Mouse (Mus musculus) cerebellum, adult 2 months (tissue): ENCODE results near the gene Nr1h4. TPM values are rescaled to one million over a fixed set of nuclear protein-coding genes. Genes with fewer than 3 reads are reported as not detected.

Experiments
- DNase-seq, 2 experiments: peaks; one replicate each; pipeline ENCODE4 v3.0.0; 2021
- H3K27ac ChIP-seq: fragments of 200-500 bp; 2 replicates; pipeline ENCODE4 v1.5.1; 2012; ENCODE audit warnings: low read length, control low read depth, inconsistent platforms; ENCODE audit not compliant: insufficient read depth
- H3K27me3 ChIP-seq: fragments of 200-500 bp; 2 replicates; pipeline ENCODE4 v1.6.1; 2012; ENCODE audit warnings: inconsistent platforms, mild to moderate bottlenecking, low read length, moderate library complexity; ENCODE audit not compliant: control insufficient read depth, insufficient read depth
- H3K4me1 ChIP-seq: fragments of 200-500 bp; 2 replicates; pipeline ENCODE4 v1.6.1; 2011; ENCODE audit warnings: low read length; ENCODE audit not compliant: control insufficient read depth, insufficient read depth
- H3K4me3 ChIP-seq: fragments of 200-500 bp; replicated peaks from 2 replicates; pipeline ENCODE3; 2011; ENCODE audit warnings: mild to moderate bottlenecking, low read depth, low read length, control low read depth; ENCODE audit not compliant: insufficient read depth
- CTCF ChIP-seq: fragments of 200-500 bp; IDR thresholded peaks from 2 replicates; pipeline ENCODE4 v1.5.1; 2011; ENCODE audit warnings: low read depth, mild to moderate bottlenecking, control low read depth, low read length, moderate library complexity, borderline replicate concordance; ENCODE audit not compliant: insufficient read depth
- POLR2A ChIP-seq: fragments of 200-500 bp; IDR thresholded peaks from 2 replicates; pipeline ENCODE4 v1.6.1; 2011; ENCODE audit warnings: low read length, control low read depth, borderline replicate concordance; ENCODE audit not compliant: insufficient read depth
- WGBS: fragments of 180-500 bp; shearing (Covaris S2); methylation state at CpG from one replicate; pipeline ENCODE4 v1.1.7; 2018; 5-methylcytosine and 5-hydroxymethylcytosine counted together
- polyA plus RNA-seq: library from polyadenylated mRNA; depleted of rRNA; stranded (reverse); fragments of >200 nt; gene quantifications from 2 replicates; pipeline ENCODE4 v1.2.3, GENCODE M21; 2012

Nr1h4 gene
- polyA plus RNA-seq, 1 experiment, result 0.08 TPM

DNA sequence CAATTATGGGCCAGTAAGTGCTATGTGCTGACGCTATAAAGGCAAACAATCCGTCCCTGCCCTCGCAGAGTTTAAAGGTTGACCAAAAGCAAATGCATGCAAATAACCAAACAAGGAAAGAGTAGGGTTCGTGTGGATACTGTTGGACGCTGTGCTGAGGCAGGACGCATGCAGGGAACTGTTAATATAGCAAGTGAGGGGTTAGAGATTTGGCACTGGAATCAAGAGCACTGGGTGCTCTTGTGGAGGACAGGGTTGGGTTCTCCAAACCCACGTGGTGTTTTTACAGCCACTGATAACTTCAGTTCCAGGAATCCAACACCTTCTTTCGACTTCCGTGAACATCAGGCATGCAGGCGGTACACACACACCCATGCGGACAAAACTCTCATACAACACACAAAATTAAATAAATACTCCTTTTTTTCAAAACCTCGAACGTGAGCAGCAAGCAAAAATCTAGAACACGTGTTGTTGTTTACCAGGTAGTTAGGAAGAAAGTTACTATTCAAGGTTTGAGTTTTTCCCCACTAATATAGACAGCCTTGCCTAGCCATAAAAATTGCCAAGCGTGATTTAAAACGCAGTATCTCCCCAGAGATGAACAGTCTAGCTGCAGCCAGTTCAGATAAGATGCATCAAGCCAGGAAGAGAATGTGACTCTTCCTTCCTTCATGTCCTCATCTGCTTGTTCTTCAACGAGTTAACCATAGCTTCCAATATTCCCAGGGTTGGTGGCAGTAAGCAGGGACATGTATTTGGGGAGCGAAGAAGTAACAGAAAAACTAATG lies 49.4 kb downstream of the Nr1h4 start:
- no peak overlapping the region for H3K4me3 ChIP-seq
- no peaks in the 10 kb centered on the region for H3K4me1 ChIP-seq
- no peaks in the 10 kb centered on the region for H3K27me3 ChIP-seq
- no peak for DNase-seq
- no peak for TF ChIP-seq CTCF
- TF ChIP-seq POLR2A, result no peak
- 82% methylated on average over 18 of the region's 18 CpGs for WGBS
- H3K27ac ChIP-seq, result no peak overlapping the region

DNA sequence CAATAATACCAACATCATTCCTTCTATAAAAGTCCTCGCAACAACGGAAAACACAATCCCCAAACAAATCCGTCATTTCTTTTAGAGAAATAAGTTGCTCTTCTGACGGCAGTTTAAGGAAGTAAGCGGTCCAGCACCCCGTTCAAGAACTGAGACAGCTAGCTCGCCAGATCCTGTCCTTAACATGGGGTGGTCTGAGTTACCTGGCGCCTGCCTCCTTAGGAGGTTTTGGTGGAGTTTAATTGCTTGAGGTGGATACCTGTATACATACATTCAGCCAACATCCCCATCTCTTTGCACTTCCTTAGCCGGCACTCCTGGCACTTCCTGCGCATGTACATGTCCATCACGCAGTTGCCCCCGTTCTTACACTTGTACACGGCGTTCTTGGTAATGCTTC lies 50.3 kb downstream of the Nr1h4 start:
- no peak for TF ChIP-seq POLR2A
- no peak for TF ChIP-seq CTCF
- Histone ChIP-seq H3K4me1 (no peaks in the 10 kb centered on the region), H3K4me3 (no peak overlapping the region), H3K27ac (no peak overlapping the region), H3K27me3 (no peaks in the 10 kb centered on the region)
- DNase-seq, result no peak
- 91% methylated on average over 14 of the region's 14 CpGs for WGBS

DNA sequence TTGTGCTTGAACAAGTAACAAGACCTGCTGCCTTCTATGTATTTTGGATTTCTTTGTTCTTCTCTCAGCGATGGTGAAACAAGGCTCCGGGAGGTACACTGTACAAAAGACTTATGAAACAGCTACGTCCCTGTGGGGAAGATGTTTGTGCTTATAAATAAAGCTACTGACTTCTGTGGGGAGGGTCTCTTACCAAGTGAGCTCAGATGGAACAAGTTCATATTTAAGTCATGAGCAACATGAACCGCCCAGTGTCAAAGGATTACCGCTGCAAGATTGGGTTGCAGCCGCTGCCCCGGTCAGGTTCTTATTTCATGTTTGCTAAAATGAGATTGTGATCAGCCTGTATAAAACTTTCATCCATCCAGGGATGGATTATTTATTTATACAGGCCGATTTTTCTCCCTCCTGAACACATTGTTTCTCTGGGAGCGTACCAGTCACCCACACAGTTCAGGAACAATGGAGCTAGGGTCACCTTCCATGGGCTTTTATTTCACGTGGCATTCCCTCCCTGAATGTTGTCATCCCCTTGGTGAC lies 51.2 kb downstream of the Nr1h4 start:
- H3K4me1 ChIP-seq, result no peaks in the 10 kb centered on the region
- no peaks in the 10 kb centered on the region for H3K27me3 ChIP-seq
- no peak overlapping the region for H3K27ac ChIP-seq
- no peak for DNase-seq
- WGBS, result 28% methylated on average over 10 of the region's 10 CpGs
- TF ChIP-seq CTCF, result no peak
- no peak for TF ChIP-seq POLR2A
- no peak overlapping the region for H3K4me3 ChIP-seq

DNA sequence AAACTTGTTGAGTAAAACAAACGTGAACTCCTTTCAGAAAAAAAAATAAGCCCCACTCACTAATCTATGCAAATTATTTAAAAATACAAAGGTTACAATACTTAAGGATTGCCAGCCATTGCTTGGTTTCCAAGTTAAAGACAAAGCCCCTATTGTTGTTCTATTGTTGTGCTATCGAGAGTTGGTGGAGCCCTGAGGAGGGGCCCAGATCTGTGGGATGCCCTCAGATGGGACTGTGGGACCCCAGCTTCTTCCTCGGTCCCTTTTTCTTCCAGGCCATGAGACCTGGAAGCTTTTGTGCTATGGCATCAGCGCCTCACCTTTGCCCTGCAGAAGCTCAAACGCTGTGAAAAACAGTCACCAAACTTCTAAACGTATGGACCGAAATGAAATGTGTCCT lies 51.7 kb downstream of the Nr1h4 start:
- 34% methylated on average over 7 of the region's 7 CpGs for WGBS
- DNase-seq, result no peak
- TF ChIP-seq POLR2A (no peak), CTCF (no peak)

DNA sequence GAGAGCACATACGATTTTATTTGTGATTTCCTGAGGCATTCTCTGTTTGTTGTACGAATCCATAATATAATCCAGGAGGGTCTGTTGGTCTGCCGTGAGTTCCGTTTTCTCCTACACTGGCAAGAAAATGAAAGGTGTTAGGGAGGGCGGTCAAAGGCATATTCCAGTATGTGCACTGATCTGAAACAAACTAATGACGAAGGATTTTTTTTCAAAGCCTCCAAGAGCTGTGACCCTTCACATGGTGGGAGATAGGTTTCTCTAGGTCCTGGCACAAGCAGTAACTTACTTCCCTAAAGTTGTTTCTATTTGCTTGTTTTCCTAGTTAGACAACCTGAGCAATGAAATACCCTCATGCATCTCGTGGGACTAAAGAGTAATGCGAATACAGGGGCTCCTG lies 54.6 kb downstream of the Nr1h4 start:
- TF ChIP-seq CTCF (no peak), POLR2A (no peak)
- no peaks in the 10 kb centered on the region for H3K27me3 ChIP-seq
- no peaks in the 10 kb centered on the region for H3K4me1 ChIP-seq
- DNase-seq, result no peak
- H3K4me3 ChIP-seq, result no peak overlapping the region
- no peak overlapping the region for H3K27ac ChIP-seq
- WGBS, result 87% methylated on average over 8 of the region's 8 CpGs

More for the DNA sequence above, 51.7 kb downstream of the Nr1h4 start:
- Histone ChIP-seq H3K4me1 (no peaks in the 10 kb centered on the region), H3K27ac (no peak overlapping the region), H3K27me3 (no peaks in the 10 kb centered on the region), H3K4me3 (no peak overlapping the region)

DNA sequence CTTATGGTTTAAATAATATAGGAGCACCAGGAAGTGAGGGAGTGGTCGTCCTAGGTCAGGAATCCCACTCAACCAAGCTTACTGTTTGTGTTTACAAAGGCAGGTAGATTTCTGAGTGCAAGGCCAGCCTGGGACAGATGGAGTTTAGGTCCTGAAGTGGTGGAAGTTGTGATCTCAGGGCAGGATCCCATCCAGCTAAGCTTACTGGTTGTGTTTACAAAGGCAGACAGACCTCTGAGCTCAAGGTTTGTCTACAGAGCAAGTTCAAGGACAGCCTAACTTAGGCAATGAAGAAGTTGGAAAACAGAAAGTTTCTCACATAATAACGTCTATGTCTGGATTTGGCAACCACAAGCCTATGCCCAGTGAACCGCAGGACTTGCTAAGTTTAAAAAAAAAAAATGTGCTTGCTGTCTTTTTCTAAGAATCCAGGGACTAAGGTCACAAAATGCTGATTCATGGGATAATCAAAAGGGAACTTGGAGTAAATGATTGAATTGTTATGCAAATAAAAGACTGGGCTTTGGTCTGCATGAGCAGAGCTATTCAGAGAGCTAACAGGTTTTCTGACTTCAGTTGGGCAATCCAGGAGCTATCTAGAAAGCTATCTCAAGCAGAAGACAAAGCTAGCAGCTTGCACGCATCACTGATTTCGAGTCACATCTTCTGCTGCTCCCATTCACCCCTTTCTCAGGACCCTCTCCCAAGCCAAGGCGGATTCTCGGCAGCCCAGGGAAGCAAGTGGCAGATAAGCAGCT lies 62.6 kb downstream of the Nr1h4 start:
- 44% methylated on average over 7 of the region's 7 CpGs for WGBS
- H3K27me3 ChIP-seq, result no peaks in the 10 kb centered on the region
- TF ChIP-seq CTCF (no peak), POLR2A (no peak)
- no peaks in the 10 kb centered on the region for H3K4me1 ChIP-seq
- H3K4me3 ChIP-seq, result no peak overlapping the region
- H3K27ac ChIP-seq, result no peak overlapping the region
- no peak for DNase-seq

DNA sequence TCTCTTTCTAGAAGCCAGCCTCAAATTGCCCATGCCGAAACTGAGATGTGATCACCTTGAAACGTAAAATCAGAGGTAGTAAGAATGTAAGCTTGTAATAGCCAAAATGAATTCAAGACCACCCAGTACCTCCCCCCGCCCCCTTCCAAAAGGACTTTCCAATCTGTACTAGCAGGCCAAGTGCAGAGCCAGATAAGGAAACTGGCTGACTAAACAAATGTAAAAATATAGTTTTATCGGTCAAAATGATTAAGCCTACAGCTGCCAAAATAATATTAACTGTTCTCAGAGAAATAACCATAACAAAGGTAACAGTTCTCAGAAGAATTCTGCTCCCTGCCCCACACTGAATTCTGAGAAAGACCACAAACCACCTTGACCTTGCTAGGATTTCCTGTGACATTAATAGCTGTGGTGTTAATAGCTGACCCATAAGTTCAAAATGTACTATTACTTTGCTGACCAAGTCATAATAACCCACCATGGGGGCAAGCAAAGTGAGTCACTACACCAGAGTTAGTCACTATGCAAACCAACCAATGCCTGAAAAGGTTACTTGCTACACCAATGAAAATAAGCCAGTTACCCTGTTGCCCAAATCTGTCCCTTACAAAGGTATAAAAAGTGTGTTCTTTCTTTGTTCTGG lies 68.5 kb downstream of the Nr1h4 start:
- no peaks in the 10 kb centered on the region for H3K4me1 ChIP-seq
- no peak overlapping the region for H3K4me3 ChIP-seq
- no peaks in the 10 kb centered on the region for H3K27me3 ChIP-seq
- H3K27ac ChIP-seq, result no peak overlapping the region
- no peak for TF ChIP-seq CTCF
- 93% methylated on average over 4 of the region's 4 CpGs for WGBS
- DNase-seq, result no peak

DNA sequence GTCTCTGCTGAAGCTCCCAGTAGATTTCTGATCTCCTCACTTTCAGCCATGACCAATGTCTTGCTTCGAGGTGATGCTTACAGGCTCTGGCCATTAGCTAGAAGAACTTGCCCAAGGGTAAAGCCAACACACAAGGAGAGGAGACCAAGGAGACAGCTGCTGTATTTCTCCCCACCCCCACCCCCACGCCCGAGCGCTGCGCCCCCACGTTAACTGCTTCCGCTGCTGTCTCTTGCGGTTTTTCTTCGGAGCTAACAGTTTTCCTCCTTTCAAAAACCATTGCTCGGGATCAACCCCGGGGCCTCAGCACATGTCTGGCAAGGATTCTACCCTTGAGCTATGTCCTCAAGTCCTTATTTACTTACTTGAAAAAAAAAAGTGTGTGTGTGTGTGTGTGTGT lies 70.5 kb downstream of the Nr1h4 start:
- no peak for DNase-seq
- Histone ChIP-seq H3K27me3 (no peaks in the 10 kb centered on the region), H3K27ac (no peak overlapping the region), H3K4me1 (no peaks in the 10 kb centered on the region), H3K4me3 (no peak overlapping the region)
- 72% methylated on average over 11 of the region's 11 CpGs for WGBS
- TF ChIP-seq CTCF, result no peak
- no peak for TF ChIP-seq POLR2A
